14 mouse cellular contexts compared by ENCODE assay signal in the genomic region with DNA sequence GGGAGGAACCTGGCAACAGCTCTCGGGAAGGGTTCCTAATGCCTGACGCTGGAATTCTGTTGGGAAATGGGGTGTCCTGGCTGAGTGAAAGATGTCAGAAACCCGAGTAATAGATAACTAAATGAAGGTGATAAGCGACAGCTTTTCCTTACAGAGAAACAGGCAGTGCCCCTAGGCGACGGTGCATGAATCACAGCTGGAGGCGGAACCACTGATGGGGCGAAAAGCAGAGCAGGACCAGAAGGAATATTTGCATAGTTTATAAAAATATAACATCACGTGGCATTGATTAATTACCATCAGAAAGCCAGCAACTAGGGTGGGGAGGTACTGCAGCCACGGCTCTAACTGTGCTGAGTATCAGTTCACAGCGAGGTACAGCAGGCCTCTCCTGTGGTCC.
DNase-seq lines count a peak whose midpoint lies in the region; ATAC-seq and TF ChIP-seq lines count a peak whose summit lies in the region.
"Had no signal": no experiment of that assay in that cellular context is flagged by ENCODE, and none has a peak within 500 bp of the region (broad histone marks: within the 10 kb centered on the region; RNA-seq: fewer than 3 reads in every experiment).

No protein-coding gene starts in this region.

- no peak for TF ChIP-seq POLR2A in embryonic fibroblast, embryonic 13.5 days (IDR thresholded peaks at IDR 0.05; ENCODE audit: low read depth, low read length)

- peaks cover 40% of the 10 kb centered on the region for H3K4me1 ChIP-seq in embryonic fibroblast, embryonic 13.5 days (ENCODE audit: control insufficient read depth, insufficient read depth, low read length)
- peaks cover 8% of the 10 kb centered on the region; the same call in 1 of the 2 replicates for H3K4me1 ChIP-seq in midbrain, postnatal 0 days (ENCODE audit: insufficient read depth, low read length)

- intact Hi-C loops in left cerebral cortex, adult 2 months (cut with DNase I) = no loop called here

- H3K27me3 ChIP-seq in midbrain, postnatal 0 days (ENCODE audit: insufficient read depth, low read length) = no peaks in the 10 kb centered on the region

- no peak overlapping the region for H3K4me3 ChIP-seq in left cerebral cortex, adult 2 months
- H3K4me3 ChIP-seq in embryonic fibroblast, embryonic 13.5 days (ENCODE audit: insufficient read depth, low read length) = no peak overlapping the region
- H3K4me3 ChIP-seq in midbrain, postnatal 0 days (ENCODE audit: low read depth, low read length) = no peak overlapping the region
- H3K4me3 ChIP-seq: myocyte had no signal

- DNase-seq in left cerebral cortex, adult 2 months (ENCODE audit: extremely low spot score in 1 of 2, low spot score in 2 of 2) = no peak
- DNase-seq in left cerebral cortex, adult 18-20 months (ENCODE audit: low spot score in 2 of 2) = no peak
- DNase-seq in brain, adult 2 months (ENCODE audit: low read depth, low spot score) = peak; percentile 79
- no peak for DNase-seq in midbrain, postnatal 0 days (ENCODE audit: low spot score)
- no peak for DNase-seq in urinary bladder, postnatal 4 days (ENCODE audit: low spot score in 2 of 2)
- no peak for DNase-seq in yolk sac, embryonic 10.5 days (ENCODE audit: low spot score)
- DNase-seq in retina, embryonic 14.5 days (ENCODE audit: low spot score) = no peak
- DNase-seq: cerebellum, postnatal 25 days; kidney, postnatal 36 days; lung, postnatal 14 days had no signal

- H3K36me3 ChIP-seq in midbrain, postnatal 0 days (ENCODE audit: insufficient read depth, low read length) = no peaks in the 10 kb centered on the region

- WGBS in midbrain, postnatal 0 days = 48% methylated on average over 11 of the region's 11 CpGs

- no peak overlapping the region for H3K4me2 ChIP-seq in midbrain, postnatal 0 days (ENCODE audit: low read depth, low read length, poor library complexity, severe bottlenecking)

- no peaks in the 10 kb centered on the region for H3K9me3 ChIP-seq in midbrain, postnatal 0 days (ENCODE audit: low read length)

- ATAC-seq in midbrain, postnatal 0 days (ENCODE audit: low FRiP score) = no peak
- ATAC-seq: activated CD4-positive, CD25-positive, alpha-beta regulatory T cell, adult 4 months; forebrain, embryonic 14.5 days had no signal

- TF ChIP-seq CTCF in left cerebral cortex, adult 2 months (IDR thresholded peaks at IDR 0.05) = no peak
- no peak for TF ChIP-seq CTCF in embryonic fibroblast, embryonic 13.5 days (IDR thresholded peaks at IDR 0.05; ENCODE audit: borderline replicate concordance, insufficient read depth, low read length)
- no peak for TF ChIP-seq CTCF in midbrain, postnatal 0 days (IDR thresholded peaks at IDR 0.05)

- H3K9ac ChIP-seq in midbrain, postnatal 0 days (replicated peaks; ENCODE audit: low read length, poor library complexity, severe bottlenecking) = no peak overlapping the region

- peak overlapping the region; percentile 77 for H3K27ac ChIP-seq in left cerebral cortex, adult 2 months
- peak overlapping the region; percentile 28 for H3K27ac ChIP-seq in embryonic fibroblast, embryonic 13.5 days (ENCODE audit: insufficient read depth, low read length)
- 0 out of 2 replicates have a peak overlapping the region, but pooled peaks have one; percentile 44 for H3K27ac ChIP-seq in midbrain, postnatal 0 days (ENCODE audit: low read depth, low read length)
